Mouse (Mus musculus) heart, postnatal 0 days (tissue): ENCODE data around the gene Gna13.

ENCODE experiments used
- CTCF ChIP-seq: IDR thresholded peaks from 2 replicates; pipeline ENCODE4 v1.5.1; 2016; ENCODE audit warnings: antibody characterized with exemption, control low read depth, low read depth
- EP300 ChIP-seq: IDR thresholded peaks from 2 replicates; pipeline ENCODE4 v1.6.1; 2016; ENCODE audit warnings: antibody characterized with exemption, low read depth

GRCm38 (mm10) chr11:109395291-109395690 is 32.7 kb downstream of the Gna13 start:
- TF ChIP-seq CTCF (no peak), EP300 (no peak)
